Comparison of ENCODE assay signal across 8 mouse cellular contexts in genomic region chr14:25377554-25377899, GRCm38 (mm10).
A peak's percentile ranks its signal among the peaks of the same experiment; 100 is the strongest.
DNase-seq lines count a peak whose midpoint lies in the region; ATAC-seq and TF ChIP-seq lines count a peak whose summit lies in the region.

No protein-coding gene starts in this region.

- H3K4me2 ChIP-seq in embryonic facial prominence, embryonic 14.5 days (ENCODE audit: low read depth, low read length), result peak overlapping the region; percentile 86
- peak overlapping the region; percentile 49 for H3K4me2 ChIP-seq in limb, embryonic 11.5 days (ENCODE audit: low read depth, severe bottlenecking)
- H3K4me2 ChIP-seq in neural tube, embryonic 13.5 days, result peak overlapping the region; percentile 69

- H3K4me3 ChIP-seq in left cerebral cortex, adult 2 months, result peak overlapping the region; percentile 63
- H3K4me3 ChIP-seq in embryonic facial prominence, embryonic 14.5 days (ENCODE audit: low read depth, low read length), result peak overlapping the region; percentile 51
- H3K4me3 ChIP-seq in limb, embryonic 11.5 days (ENCODE audit: low read depth, low read length), result peak overlapping the region; percentile 28
- H3K4me3 ChIP-seq in neural tube, embryonic 13.5 days, result peak overlapping the region; percentile 40

- peak overlapping the region; percentile 99 for H3K27ac ChIP-seq in left cerebral cortex, adult 2 months
- H3K27ac ChIP-seq in embryonic facial prominence, embryonic 14.5 days (replicated peaks; ENCODE audit: low read depth, low read length), result peak overlapping the region; percentile 100
- H3K27ac ChIP-seq in limb, embryonic 11.5 days (replicated peaks; ENCODE audit: low read depth, low read length), result peak overlapping the region; percentile 97
- H3K27ac ChIP-seq in neural tube, embryonic 13.5 days (replicated peaks), result peak overlapping the region; percentile 100

- WGBS in embryonic facial prominence, embryonic 14.5 days, result under 1% methylated on average over 8 of the region's 8 CpGs
- 3% methylated on average over 8 of the region's 8 CpGs for WGBS in limb, embryonic 11.5 days
- under 1% methylated on average over 8 of the region's 8 CpGs for WGBS in neural tube, embryonic 13.5 days

- peak; percentile 89 for ATAC-seq in embryonic facial prominence, embryonic 14.5 days (ENCODE audit: low read depth)
- ATAC-seq in limb, embryonic 11.5 days (ENCODE audit: insufficient number of reproducible peaks, low FRiP score, low TSS enrichment, low read depth), result peak; percentile 75
- ATAC-seq in neural tube, embryonic 13.5 days (ENCODE audit: low read depth), result peak; percentile 89

- intact Hi-C loops in left cerebral cortex, adult 2 months (cut with DNase I), result loop anchor here (5.0 to 10.0 kb wide), 3 partner anchors 190 to 873 kb away; no protein-coding TSS in a partner anchor

- peaks cover 22% of the 10 kb centered on the region for H3K4me1 ChIP-seq in embryonic facial prominence, embryonic 14.5 days (ENCODE audit: control insufficient read depth, insufficient read depth, low read length)
- H3K4me1 ChIP-seq in limb, embryonic 11.5 days (ENCODE audit: control insufficient read depth, insufficient read depth, low read length), result peaks cover 15% of the 10 kb centered on the region
- H3K4me1 ChIP-seq in neural tube, embryonic 13.5 days (replicated peaks), result peaks cover 53% of the 10 kb centered on the region

- no peaks in the 10 kb centered on the region for H3K9me3 ChIP-seq in embryonic facial prominence, embryonic 14.5 days (ENCODE audit: control insufficient read depth, low read length)
- no peaks in the 10 kb centered on the region for H3K9me3 ChIP-seq in limb, embryonic 11.5 days (ENCODE audit: control insufficient read depth, low read length)
- H3K9me3 ChIP-seq in neural tube, embryonic 13.5 days, result no peaks in the 10 kb centered on the region

- DNase-seq in left cerebral cortex, adult 2 months (ENCODE audit: extremely low spot score in 1 of 2, low spot score in 2 of 2), result no peak
- no peak for DNase-seq in left cerebral cortex, adult 8-10 months (ENCODE audit: low spot score in 2 of 2)
- DNase-seq in embryonic facial prominence, embryonic 14.5 days (ENCODE audit: low spot score), result peak; percentile 79
- DNase-seq in limb, embryonic 11.5 days (ENCODE audit: low spot score), result no peak
- no peak for DNase-seq in adrenal gland, postnatal 25 days
- DNase-seq in spleen, adult 18-20 months, result no peak
- DNase-seq in frontal cortex, postnatal 10 days (ENCODE audit: low spot score in 2 of 2), result no peak

- H3K9ac ChIP-seq in embryonic facial prominence, embryonic 14.5 days (ENCODE audit: low read depth, low read length), result peak overlapping the region; percentile 80
- peak overlapping the region; percentile 87 for H3K9ac ChIP-seq in limb, embryonic 11.5 days (ENCODE audit: low read length)
- H3K9ac ChIP-seq in neural tube, embryonic 13.5 days, result peak overlapping the region; percentile 70

- H3K36me3 ChIP-seq in embryonic facial prominence, embryonic 14.5 days (ENCODE audit: control insufficient read depth, insufficient read depth, low read length), result no peaks in the 10 kb centered on the region
- H3K36me3 ChIP-seq in limb, embryonic 11.5 days (ENCODE audit: control insufficient read depth, insufficient read depth, low read length), result no peaks in the 10 kb centered on the region
- H3K36me3 ChIP-seq in neural tube, embryonic 13.5 days, result no peaks in the 10 kb centered on the region

- no peaks in the 10 kb centered on the region for H3K27me3 ChIP-seq in embryonic facial prominence, embryonic 14.5 days (replicated peaks; ENCODE audit: control insufficient read depth, insufficient read depth, low read length)
- no peaks in the 10 kb centered on the region for H3K27me3 ChIP-seq in limb, embryonic 11.5 days (ENCODE audit: control insufficient read depth, insufficient read depth, low read length)
- H3K27me3 ChIP-seq in neural tube, embryonic 13.5 days, result no peaks in the 10 kb centered on the region

- no peak for TF ChIP-seq CTCF in left cerebral cortex, adult 2 months (IDR thresholded peaks at IDR 0.05)
